Mouse (Mus musculus) gastrocnemius, postnatal 4 days (tissue): ENCODE data around the gene Aktip. TPM values are rescaled to one million over a fixed set of nuclear protein-coding genes. Genes with fewer than 3 reads are reported as not detected.

Experiments used
- DNase-seq, 2 experiments: peaks; one replicate each; pipeline ENCODE4 v3.0.0; 2021 to 2022; ENCODE audit warnings: low spot score in 2 of 2, mixed read lengths in 2 of 2
- total RNA-seq, 2 experiments: library from RNA; stranded (reverse); gene quantifications; 2 replicates each; pipeline ENCODE4 v1.2.3; 2021

The Aktip gene
- total RNA-seq, 2 experiments from 2014 or later: 34.9 to 40.6 TPM

DNA sequence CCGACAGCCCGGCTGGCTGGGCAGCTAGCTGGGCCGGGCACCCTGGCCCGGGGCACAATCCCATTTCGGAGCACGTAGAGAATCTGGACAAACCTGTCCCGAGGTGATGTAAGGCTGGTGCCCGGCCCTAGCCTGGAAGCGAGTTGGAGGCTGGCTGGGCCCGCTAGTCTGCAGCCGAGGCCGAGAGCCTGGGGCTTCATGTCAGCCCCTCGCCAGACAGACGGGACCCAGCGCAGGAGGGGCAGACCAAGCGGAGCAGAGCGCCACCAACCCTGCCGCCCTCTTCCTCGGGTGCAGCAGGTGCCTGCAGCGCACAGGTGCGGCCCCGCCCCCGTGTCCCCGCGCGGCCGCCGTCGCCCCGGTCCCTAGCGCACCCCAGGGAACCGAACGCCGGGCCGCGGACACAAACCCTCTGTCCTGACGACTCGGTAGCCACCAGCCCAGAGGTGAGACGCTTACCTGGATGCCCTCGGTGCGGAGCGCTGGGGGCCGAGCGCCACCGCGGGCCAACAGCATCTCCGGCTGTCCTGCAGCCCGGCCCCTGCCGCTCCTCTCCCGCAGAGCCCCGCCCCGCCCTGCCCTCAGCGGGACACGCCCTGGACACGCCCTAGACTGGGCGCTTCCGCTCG is 66.2 kb downstream of the Aktip start:
- peak in 1 of 2 experiments; percentile 23 for DNase-seq

DNA sequence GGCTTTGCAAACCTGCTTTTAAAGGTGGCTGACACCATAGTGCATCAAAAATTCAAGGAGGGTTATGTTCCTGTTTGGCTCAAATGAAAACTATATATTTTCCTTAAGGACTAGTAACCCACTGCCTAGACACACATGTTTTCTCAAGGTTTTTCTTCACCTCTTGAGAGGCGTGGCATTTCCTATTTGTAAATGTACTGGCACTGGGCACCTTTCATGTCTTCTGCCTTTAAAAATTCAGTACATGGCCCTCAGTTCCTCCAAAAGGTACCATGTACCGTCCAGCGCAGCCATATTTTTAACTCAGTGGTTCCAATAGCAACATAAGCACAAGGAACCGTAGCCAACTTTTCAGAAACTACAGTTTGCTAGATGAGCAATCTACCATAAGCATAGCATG is 67.0 kb downstream of the Aktip start:
- no peak for DNase-seq

- DNase-seq: no peak
Measured at GRCm38 (mm10) chr8:91126786-91127185, 73.0 kb downstream of the Aktip start.

GRCm38 (mm10) chr8:91124315-91124714 is 75.5 kb downstream of the Aktip start:
- no peak for DNase-seq

GRCm38 (mm10) chr8:91118131-91118530 is 81.6 kb downstream of the Aktip start:
- no peak for DNase-seq

- DNase-seq: no peak
Measured at GRCm38 (mm10) chr8:91117537-91117936, 82.2 kb downstream of the Aktip start.

DNA sequence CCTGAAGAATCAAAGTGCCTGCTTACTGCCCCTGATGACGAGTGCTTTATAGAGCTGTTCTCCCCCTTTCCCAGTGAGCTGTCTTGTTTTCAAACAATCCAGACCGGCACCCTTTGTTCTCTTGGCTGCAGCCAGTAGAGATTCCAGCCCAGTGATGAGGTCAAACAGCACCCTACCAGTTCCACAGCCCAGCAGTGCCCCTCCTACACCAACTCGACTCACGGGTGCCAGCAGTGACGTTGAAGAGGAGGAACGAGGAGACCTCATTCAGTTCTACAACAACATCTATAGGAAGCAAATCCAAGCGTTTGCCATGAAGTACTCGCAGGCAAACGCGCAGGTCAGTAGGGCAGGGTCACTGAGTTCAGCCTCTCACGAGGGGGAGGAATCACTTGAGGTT is 84.9 kb downstream of the Aktip start:
- DNase-seq: no peak

DNA sequence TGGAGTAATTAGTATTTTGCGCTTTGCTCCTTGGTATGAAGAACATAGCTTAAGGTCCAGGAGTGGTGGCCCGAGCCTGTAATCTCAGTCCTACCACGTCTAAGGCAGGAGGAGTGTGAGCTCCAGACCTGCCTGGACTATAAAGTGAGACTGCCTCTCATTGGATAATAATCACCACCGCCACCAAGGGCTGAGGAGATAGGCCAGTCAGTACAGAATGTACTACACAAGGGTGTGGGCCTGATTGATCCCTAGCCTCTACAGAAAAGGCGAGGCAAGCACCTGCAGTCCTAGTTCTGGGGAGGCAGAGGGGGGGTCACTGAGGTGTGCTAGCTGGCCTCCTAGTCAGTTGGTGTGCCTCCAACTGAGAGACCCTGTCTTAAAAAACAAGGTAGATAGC is 85.3 kb downstream of the Aktip start:
- no peak for DNase-seq

DNA sequence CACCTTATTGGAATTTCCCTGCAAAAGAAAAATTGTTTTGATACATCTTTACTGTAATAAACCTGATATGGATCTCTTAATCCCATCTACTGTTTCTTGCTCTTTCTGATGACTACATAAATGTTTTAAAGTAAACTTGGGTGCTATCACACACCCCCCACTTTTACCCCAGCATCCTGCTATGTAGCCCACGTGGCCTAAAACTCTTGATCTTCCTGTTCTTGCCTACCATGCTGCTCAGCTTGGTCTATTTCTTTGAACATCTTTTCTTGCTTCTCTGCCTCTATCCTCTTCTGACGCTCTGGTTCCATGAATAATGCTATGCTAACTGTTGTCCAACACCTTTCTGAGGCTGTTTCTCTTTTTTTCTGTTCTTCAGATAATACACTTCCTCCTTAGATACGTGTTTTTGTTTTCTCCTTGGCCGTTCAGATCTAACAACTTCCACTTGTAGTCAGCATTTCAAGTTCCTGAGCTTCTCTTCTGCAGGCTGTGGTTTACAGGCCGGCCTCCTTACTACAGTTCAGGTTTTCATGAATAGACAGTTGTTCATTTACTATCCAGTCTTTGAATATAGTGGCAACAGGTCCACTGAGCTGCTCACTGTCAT is 87.8 kb downstream of the Aktip start:
- DNase-seq: no peak

DNA sequence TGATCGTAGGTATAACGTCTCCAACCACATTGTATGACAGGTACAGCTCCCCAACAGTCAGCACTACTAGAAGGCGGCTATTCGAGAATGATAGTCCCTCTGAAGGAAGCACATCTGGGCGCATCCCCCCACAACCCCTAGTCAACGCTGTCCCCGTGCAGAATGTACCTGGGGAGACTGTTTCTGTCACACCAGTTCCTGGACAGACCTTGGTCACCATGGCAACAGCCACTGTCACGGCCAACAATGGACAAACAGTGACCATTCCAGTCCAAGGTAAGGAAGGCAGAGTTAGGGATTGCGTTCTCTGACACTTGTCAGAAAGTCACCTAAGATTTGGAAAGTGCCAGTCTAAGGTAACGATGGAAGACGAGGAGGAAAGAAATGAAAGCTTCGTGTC is 93.5 kb downstream of the Aktip start:
- no peak for DNase-seq

DNA sequence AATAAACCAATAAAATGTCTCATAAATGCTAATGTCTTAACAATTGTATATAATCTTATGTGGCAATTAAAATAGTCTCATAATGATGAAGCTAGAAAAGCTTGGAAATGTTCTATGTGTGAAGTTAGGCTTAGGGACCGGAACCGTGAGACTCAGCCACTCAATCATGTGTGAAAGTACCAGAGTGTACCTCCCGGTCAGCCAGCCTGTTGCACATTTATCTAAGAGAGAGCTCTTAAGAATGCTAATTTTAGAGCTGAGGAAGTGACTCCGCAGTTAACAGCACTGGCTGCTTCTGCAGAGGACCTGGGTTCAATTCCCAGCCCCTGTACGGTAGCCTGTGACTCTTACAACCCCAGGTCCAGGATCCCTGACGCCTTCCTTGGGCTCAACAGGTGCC is 101.7 kb downstream of the Aktip start:
- DNase-seq: no peak

DNA sequence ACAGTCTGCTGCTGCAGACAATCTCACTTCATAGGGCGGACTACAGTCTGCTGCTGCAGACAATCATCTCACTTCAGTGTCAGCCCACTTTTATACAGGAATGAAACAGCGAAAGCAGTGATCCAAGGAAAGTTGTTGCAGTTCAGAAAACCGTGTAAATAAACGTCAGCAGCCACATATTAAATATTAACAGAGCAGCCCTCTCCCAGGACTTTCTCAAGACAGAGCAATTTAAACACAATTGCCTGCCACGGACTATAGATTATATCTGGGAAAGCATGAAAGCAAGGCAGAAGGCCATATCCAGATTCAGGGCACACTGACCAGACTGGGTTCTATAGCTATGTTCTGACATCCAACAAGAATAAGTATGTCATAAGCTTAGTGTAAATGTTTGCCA is 105.6 kb downstream of the Aktip start:
- no peak for DNase-seq

DNA sequence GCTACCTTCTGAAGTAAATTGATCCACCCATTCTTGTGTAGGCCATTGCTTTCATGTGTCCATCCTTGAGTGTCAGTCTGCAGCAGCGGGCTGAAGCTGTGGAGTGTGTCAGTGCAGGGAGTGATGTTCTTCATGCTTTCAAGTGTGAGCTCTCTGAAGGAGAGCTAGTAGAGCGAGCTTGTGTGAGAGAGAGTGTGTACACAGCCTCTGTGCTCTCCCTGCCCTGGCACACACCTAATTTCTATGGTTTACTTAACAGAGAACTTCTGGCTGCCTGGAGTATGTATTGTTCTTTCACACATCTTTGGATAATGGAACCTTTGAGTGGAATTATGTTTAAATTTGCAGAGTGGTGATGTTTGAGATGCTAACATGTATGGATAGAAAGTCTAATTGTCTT is 110.2 kb downstream of the Aktip start:
- DNase-seq: no peak

GRCm38 (mm10) chr8:91088452-91088851 is 111.3 kb downstream of the Aktip start:
- no peak for DNase-seq

DNA sequence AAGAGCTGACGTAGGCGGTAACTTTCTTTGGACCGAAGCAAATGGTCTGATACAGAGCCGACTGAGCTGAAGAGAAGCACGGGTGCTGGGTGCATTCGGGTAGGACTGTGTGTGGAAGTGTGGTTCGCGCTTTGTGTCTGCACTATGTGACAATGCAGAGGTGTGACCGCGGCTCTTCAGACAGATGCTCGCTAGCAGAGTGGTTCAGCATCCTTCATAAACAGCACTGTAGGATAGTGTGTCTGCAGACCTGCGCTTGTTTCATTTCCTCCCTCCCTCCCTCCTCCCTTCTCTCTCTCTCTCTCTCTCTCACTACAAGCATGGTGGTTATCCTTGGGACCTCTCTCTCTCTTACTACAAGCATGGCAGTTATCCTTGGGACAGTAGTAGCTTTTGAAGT is 117.3 kb downstream of the Aktip start:
- DNase-seq: no peak

DNA sequence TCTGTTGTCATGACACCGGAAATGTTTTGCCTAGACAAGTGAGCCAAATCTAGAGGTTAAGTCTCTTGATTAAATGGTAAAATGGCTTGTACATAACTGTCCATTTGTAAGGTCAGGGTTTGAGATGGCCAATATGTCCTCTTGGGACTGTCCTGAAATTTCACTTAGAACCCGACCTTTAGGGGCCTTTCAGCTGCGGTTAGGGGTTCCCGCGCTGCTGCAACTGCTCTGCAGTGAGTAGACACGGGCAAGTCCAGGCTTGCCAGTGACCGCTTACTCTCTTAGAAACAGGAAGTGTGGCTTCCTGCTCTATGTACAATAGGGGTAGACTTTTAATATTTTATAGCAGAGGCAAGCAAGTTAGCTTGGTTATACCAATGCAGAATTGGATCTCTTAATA is 117.9 kb downstream of the Aktip start:
- no peak for DNase-seq

GRCm38 (mm10) chr8:91079678-91080077 is 120.1 kb downstream of the Aktip start:
- no peak for DNase-seq

GRCm38 (mm10) chr8:91077077-91077867 is 122.5 kb downstream of the Aktip start:
- DNase-seq: no peak

GRCm38 (mm10) chr8:91070275-91070859 is 129.4 kb downstream of the Aktip start:
- peak; percentile 44 to 77 for DNase-seq

- DNase-seq: peak; percentile 86 to 93
Measured at GRCm38 (mm10) chr8:91069834-91070233, 129.9 kb downstream of the Aktip start, which contains the start of gene Rbl2. Rbl2 (plus strand) TSS chr8:91070057.

DNA sequence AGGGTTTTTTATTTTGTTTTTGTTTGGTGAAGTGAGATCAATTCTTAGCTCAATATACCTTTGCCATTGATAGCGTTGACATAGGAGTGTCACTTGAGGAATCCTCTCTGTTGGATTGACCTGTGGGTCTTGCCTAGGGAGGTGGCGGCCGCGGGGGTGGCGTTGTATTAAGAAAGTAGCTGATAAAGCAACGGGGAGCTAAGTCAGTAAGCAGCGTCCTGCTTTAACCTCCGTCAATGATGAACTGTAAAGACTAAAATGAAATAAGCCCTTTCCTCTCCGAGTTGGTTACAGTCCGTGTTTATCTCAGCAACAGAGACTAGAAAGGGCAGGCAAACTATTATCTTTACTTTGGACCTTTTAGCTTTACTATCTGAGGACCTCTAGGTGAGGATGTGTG is 130.4 kb downstream of the Aktip start:
- DNase-seq: no peak

DNA sequence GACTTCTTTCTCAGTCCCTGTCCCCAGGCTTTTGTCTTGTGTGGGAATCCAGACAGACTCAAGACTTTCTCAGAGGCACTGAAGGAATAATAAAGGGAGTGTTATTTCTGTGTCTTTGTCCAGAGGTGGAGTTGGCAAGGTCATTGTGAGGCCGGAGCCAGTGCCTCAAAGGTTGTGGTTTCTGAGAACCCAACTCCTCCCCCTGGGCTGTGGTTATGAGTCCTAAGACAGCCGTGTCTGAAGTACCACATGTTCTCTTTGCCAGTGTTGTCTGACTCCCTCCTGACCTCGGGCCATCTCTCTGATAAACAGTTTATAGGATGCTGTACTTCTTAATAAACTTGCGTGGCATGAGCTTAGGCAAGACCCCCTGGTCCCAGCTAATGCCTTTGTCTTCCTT is 134.6 kb downstream of the Aktip start:
- DNase-seq: no peak
